Mouse (Mus musculus) brown adipose tissue, adult 24 weeks (tissue): ENCODE measurements around the gene Depdc1b. TPM values are rescaled to one million over a fixed set of nuclear protein-coding genes. Genes with fewer than 3 reads are reported as not detected.

Source experiments
- H3K27ac ChIP-seq: fragments of 200-500 bp; replicated peaks from 2 replicates; pipeline ENCODE4 v1.5.1; 2012; ENCODE audit warnings: low read depth, mild to moderate bottlenecking, low read length
- H3K4me1 ChIP-seq: fragments of 200-500 bp; 2 replicates; pipeline ENCODE4 v1.6.1; 2012; ENCODE audit warnings: low read length, mixed read lengths; ENCODE audit not compliant: control insufficient read depth, insufficient read depth, insufficient read length
- H3K4me3 ChIP-seq: fragments of 200-500 bp; 2 replicates; pipeline ENCODE4 v1.5.1; 2012; ENCODE audit warnings: low read depth, mild to moderate bottlenecking, low read length, moderate library complexity; ENCODE audit not compliant: insufficient read depth
- polyA plus RNA-seq: library from polyadenylated mRNA; stranded (reverse); fragments of >200 nt; gene quantifications from 2 replicates; pipeline ENCODE4 v1.2.4, GENCODE M21; 2012; ENCODE audit not compliant: missing spikeins, insufficient read depth, insufficient read length

Depdc1b gene
- polyA plus RNA-seq, 1 experiment = not detected

- Histone ChIP-seq H3K27ac (no peak overlapping the region), H3K4me3 (no peak overlapping the region), H3K4me1 (no peaks in the 10 kb centered on the region)
Observed at GRCm38 (mm10) chr13:108298241-108298640, 17.9 kb upstream of the Depdc1b start.

- Histone ChIP-seq H3K4me3 (no peak overlapping the region), H3K4me1 (no peaks in the 10 kb centered on the region), H3K27ac (no peak overlapping the region)
Observed at GRCm38 (mm10) chr13:108300346-108300950, 15.7 kb upstream of the Depdc1b start.

DNA sequence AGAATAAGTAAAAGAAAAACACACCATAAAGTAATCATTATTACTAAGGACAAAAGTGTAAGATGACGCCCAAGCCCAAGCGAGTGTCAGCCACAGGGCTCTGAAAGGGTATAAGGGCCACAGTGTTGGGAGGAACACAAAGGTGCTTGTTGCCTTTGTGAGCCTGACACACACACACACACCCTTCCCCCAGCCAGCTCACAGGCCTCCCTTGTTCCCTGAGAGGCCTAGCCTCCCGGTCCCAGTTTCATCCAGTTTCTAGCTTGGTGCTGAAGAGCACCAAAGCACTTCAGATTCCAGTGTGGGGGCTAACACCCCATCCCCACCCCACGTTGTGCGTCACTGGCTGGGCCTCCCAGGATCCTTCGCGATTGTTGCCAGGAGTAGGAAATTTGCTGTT lies 14.7 kb upstream of the Depdc1b start:
- Histone ChIP-seq H3K27ac (no peak overlapping the region), H3K4me3 (no peak overlapping the region), H3K4me1 (no peaks in the 10 kb centered on the region)

- Histone ChIP-seq H3K4me3 (no peak overlapping the region), H3K4me1 (no peaks in the 10 kb centered on the region), H3K27ac (no peak overlapping the region)
Observed at GRCm38 (mm10) chr13:108302957-108303675, 13.0 kb upstream of the Depdc1b start.

DNA sequence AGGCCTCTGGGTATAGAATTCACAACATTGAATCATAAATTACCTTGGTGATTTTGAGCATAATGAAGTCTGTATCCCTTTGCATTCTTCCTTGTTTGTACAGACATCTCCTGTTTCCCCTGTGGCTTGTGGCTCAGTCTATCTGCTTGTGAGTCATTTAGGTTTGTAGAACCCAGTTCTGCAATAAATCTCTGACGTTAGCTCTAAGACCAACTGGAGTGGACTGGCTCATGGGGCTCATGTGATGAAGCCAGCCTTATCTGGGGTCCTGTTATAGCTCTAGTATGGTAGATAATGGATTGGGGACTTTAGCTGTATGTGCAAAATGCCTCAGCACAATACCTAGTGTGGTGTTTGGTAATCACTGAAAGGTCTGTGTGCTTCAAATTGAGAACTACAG lies 12.3 kb upstream of the Depdc1b start:
- no peak overlapping the region for H3K4me3 ChIP-seq
- no peaks in the 10 kb centered on the region for H3K4me1 ChIP-seq
- H3K27ac ChIP-seq = no peak overlapping the region

GRCm38 (mm10) chr13:108304680-108305079 lies 11.5 kb upstream of the Depdc1b start:
- H3K27ac ChIP-seq = no peak overlapping the region
- no peak overlapping the region for H3K4me3 ChIP-seq
- no peaks in the 10 kb centered on the region for H3K4me1 ChIP-seq

GRCm38 (mm10) chr13:108316487-108316903 lies 363 bp downstream of the Depdc1b start:
- Histone ChIP-seq H3K4me3 (peak overlapping the region; percentile 64), H3K27ac (no peak overlapping the region), H3K4me1 (no peaks in the 10 kb centered on the region)

- H3K4me3 ChIP-seq = no peak overlapping the region
- H3K27ac ChIP-seq = no peak overlapping the region
- no peaks in the 10 kb centered on the region for H3K4me1 ChIP-seq
Observed at GRCm38 (mm10) chr13:108317414-108317813, 1.3 kb downstream of the Depdc1b start.

GRCm38 (mm10) chr13:108319028-108319427 lies 2.9 kb downstream of the Depdc1b start:
- Histone ChIP-seq H3K27ac (no peak overlapping the region), H3K4me3 (no peak overlapping the region), H3K4me1 (no peaks in the 10 kb centered on the region)

GRCm38 (mm10) chr13:108320216-108320615 lies 4.1 kb downstream of the Depdc1b start:
- Histone ChIP-seq H3K4me1 (no peaks in the 10 kb centered on the region), H3K4me3 (no peak overlapping the region), H3K27ac (no peak overlapping the region)

- Histone ChIP-seq H3K4me3 (no peak overlapping the region), H3K27ac (no peak overlapping the region), H3K4me1 (no peaks in the 10 kb centered on the region)
Observed at GRCm38 (mm10) chr13:108322466-108322865, 6.3 kb downstream of the Depdc1b start.

- Histone ChIP-seq H3K4me3 (no peak overlapping the region), H3K4me1 (no peaks in the 10 kb centered on the region), H3K27ac (no peak overlapping the region)
Observed at GRCm38 (mm10) chr13:108323317-108323716, 7.2 kb downstream of the Depdc1b start.

DNA sequence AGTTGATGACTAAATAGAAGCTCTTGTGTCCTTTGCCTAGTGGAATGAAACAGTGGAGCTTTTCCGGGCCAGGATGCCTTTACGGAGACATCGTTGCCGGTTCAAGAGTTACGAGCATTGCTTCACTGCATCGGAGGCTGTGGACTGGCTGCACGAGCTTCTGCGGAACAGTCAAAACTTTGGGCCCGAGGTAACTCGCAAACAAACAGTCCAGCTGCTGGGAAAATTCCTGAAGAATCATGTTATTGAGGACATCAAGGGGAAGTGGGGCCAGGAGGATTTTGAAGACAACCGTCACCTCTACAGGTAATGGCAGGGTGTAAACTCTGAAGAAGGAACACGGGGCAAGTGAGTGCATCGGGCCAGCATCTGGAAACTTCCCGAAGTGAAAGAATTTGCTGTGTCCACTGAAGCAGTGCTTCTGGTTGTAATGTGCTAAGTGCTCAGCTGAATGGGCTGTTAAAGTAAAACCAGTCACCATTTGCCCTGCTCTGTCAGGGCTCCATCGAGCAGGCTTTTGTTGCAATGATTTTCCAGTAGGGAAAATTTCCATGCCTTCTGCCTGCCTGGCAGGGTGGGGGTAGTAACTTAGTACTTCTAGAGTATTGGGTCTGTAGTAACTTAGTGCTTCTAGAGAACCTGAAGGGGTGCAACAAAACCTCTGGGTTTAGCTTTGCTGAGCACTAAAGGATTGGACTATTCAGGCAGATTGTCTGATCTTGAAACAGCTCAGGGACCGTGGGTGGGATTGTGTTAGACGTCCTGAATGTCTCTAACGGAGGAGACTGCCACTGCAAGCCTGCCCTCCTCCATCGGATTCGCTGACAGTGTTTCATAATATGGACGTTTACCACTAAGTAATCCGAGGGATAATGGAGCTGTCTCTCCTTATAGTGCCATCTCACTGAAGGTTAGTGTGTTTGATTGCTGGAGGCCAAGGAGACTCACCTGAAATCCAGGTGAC lies 8.0 kb downstream of the Depdc1b start:
- H3K4me1 ChIP-seq = no peaks in the 10 kb centered on the region
- no peak overlapping the region for H3K4me3 ChIP-seq
- no peak overlapping the region for H3K27ac ChIP-seq

DNA sequence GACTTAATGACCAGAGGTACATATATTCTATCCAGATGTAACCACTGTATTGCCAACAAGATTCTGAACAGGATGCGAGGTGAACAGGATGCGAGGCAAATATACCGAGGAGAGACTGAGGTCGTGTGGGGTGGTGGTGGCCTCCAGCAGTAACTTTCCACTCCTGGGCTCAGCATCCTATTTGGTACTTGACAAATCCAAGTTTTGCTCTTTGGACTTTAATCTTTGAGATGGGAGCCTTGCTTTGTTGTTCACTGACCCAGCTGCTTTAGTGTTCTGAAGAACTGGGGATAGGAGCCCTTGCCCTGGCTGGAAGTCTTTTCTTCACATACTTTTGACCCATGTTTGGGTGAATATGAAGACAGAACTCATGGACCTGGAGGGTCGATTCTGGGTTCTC lies 9.7 kb downstream of the Depdc1b start:
- Histone ChIP-seq H3K27ac (no peak overlapping the region), H3K4me1 (no peaks in the 10 kb centered on the region), H3K4me3 (no peak overlapping the region)

- Histone ChIP-seq H3K27ac (no peak overlapping the region), H3K4me1 (no peaks in the 10 kb centered on the region), H3K4me3 (no peak overlapping the region)
Observed at GRCm38 (mm10) chr13:108326351-108326750, 10.2 kb downstream of the Depdc1b start.
